Mouse (Mus musculus) gastrocnemius, postnatal 14 days (tissue): ENCODE measurements around the gene Arid1b. TPM values are rescaled to one million over a fixed set of nuclear protein-coding genes. Genes with fewer than 3 reads are reported as not detected.
"Not testable (repeated sequence)": the region's sequence is repeated elsewhere in the genome, so short reads cannot be mapped to it uniquely, and the experiment has no call there.

Experiments used
- DNase-seq: peaks from one replicate; pipeline ENCODE4 v3.0.0; 2021; ENCODE audit warnings: mixed read lengths
- intact Hi-C: fragments of 180-260 bp; cut with DNase I; formaldehyde crosslinking; loops from one replicate; pipeline ENCODE4 v1.15.1; 2025; ENCODE audit warnings: low total_unique reads
- total RNA-seq, 2 experiments: library from RNA; stranded (reverse); gene quantifications; 2 replicates each; pipeline ENCODE4 v1.2.3; 2021

Arid1b gene
- total RNA-seq, 2 experiments from 2014 or later, result 30.0 to 31.4 TPM

- intact Hi-C loops, result no loop called here
- no peak for DNase-seq
These were observed 80.8 kb downstream of the Arid1b start for GRCm38 (mm10) chr17:5074752-5075506.

DNA sequence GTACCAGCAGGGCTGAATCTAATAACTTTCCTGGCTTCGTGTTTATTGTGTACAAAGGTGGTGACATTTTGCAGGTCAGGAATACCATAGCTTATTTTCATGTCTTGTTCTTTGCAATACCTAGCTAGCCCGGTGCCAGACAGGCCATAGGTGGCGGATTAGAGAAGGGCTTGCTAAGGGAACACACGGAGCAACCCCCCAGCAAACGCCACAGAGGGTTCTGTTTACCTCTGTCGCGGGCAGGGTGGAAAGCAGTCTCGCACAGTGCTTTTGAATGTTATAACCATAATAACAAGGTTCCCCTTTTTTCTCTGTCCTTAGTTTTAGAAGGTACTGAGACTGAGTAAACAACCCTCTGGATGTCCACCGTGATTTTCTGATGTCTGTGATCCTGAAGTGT is 83.9 kb downstream of the Arid1b start:
- DNase-seq, result no peak
- intact Hi-C loops, result no loop called here

DNA sequence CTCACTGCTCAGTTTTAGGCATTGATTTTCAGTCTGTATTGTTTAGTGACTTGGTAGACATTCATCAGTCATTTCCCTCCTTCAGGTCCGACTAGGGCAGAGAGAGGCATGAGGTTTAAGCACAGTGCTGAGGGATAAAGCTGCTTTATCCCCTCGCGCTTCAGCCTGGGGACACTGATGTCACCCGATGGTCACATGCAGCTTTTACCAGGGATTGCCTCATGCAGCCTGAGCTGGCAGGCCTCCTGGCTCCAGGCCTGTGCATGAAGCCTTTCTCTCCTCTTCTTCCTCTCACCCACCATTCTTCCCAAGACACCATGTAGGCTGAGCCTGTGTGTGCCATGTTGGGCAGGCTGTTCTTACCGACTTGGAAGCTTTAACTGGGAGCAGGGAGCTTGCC is 84.4 kb downstream of the Arid1b start:
- intact Hi-C loops, result no loop called here

GRCm38 (mm10) chr17:5080884-5081419 is 86.8 kb downstream of the Arid1b start:
- intact Hi-C loops, result no loop called here
- no peak for DNase-seq

More for the DNA sequence above, 84.4 kb downstream of the Arid1b start:
- DNase-seq, result no peak

DNA sequence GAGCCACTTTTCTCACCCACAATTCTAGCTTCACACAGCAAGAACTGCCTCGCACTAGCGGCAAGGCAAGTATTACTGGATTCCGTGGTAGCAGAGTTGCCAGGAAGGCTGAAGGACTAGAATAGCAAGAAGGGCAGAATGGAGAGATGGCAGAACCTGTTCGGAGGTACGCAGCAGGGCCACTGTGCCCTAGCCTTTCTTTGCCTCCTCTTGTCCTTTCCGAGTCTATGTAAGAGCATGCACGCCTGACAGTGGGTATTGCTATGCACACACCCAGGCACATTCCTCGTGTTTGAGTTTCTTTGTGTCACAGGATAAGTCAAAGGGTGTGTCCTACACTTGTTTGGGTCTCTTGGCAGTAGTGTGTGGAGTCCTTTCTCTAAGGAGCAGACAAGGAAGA is 88.1 kb downstream of the Arid1b start:
- no peak for DNase-seq
- intact Hi-C loops, result no loop called here

DNA sequence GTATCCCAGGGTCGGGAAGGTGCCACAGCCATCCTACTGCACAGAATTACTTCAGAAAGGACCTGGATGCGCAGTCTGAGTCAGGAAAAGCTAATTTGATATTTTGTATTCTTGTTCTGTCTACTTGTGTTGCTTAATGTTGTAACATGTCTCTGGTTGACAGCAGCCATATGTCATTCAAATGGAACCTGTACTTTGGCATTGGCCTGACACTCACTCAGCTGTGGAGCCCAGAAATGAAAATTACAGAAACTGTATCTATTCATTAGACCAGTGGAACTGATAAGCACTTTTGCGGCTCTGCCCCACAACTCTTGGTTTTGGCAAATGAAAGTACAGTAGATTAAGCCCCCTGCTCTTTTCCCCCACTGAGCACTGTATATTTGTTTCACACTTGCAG is 89.4 kb downstream of the Arid1b start:
- intact Hi-C loops, result no loop called here
- no peak for DNase-seq

GRCm38 (mm10) chr17:5084139-5084538 is 90.0 kb downstream of the Arid1b start:
- intact Hi-C loops, result no loop called here
- DNase-seq, result no peak

- DNase-seq, result no peak
- intact Hi-C loops, result no loop called here
These were observed 90.9 kb downstream of the Arid1b start for GRCm38 (mm10) chr17:5085004-5085403.

- DNase-seq, result no peak
- intact Hi-C loops, result no loop called here
These were observed 91.8 kb downstream of the Arid1b start for GRCm38 (mm10) chr17:5085942-5086341.

GRCm38 (mm10) chr17:5088241-5088640 is 94.1 kb downstream of the Arid1b start:
- intact Hi-C loops, DNase-seq: not testable (repeated sequence)

DNA sequence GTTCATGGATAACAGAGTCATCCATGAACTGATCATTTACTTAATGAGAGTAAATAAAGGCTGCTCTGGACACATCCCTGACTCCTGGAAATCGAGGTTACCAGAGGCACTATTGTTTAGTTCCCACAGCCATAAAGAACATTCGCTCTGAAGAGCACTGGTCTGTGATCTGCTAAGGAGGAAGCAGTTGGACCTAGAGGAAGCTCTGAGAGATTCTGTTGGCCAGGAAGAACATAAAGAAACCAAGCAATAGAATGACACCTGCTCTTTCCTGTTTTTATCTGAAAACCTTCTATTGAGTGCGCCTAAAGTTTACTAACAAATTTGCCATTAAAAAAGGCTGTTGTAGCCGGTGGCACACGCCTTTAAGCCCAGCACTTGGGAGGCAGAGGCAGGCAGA is 94.7 kb downstream of the Arid1b start:
- intact Hi-C loops, result no loop called here
- DNase-seq, result no peak

GRCm38 (mm10) chr17:5089541-5089940 is 95.4 kb downstream of the Arid1b start:
- intact Hi-C loops, result no loop called here
- no peak for DNase-seq

DNA sequence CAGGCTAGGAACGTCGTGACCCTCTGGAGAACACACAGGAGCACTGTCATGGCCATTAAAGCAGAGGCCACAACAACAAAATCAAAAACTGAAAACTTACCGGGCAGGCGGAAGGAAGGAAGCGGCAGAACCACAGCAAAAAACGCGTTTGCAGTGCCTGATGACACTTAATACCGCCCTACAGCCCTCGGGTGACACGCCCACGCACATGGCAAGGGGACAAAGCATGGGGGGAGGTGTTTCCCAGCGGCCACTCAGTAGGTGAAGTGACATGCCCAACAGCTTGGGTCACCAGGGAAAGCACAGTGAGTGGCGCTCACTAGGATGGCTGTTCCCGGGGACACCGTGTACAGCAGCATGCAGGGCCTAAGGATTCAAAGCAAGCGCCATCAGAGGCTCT is 97.4 kb downstream of the Arid1b start:
- intact Hi-C loops, result no loop called here
- DNase-seq, result no peak

DNA sequence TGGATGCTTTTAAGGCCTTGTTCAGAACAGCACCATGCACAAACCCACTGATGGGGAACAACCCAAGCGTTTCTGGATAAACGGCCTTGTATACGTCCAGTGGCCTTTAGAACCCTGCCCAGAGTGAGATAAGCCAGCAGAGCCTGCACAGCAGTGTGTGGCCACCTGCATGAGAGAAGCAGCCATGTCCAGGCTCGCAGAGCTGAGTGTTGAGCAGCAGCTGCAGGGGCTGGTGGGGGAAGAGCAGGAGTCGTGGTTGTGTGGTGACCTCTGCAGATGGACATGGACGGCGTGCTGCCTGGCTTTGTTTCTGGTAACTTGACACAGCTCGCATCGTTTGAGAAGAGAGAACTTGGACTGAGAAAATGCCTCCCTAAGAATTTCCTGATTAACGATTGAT is 97.8 kb downstream of the Arid1b start:
- intact Hi-C loops, result no loop called here
- DNase-seq, result peak; percentile 33

DNA sequence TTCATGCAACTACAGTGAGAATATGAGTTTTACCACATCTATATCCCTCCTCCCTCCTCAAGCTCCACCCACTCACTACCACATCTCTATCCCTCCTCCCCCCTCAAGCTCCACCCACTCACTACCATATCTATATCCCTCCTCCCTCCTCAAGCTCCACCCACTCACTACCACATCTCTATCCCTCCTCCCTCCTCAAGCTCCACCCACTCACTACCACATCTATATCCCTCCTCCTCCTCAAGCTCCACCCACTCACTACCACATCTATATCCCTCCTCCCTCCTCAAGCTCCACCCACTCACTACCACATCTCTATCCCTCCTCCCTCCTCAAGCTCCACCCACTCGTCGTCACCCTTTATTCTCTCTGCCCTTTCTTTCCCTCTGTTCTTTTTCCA is 99.2 kb downstream of the Arid1b start:
- DNase-seq, intact Hi-C loops: not testable (repeated sequence)

- intact Hi-C loops, result no loop called here
- DNase-seq, result no peak
These were observed 100.5 kb downstream of the Arid1b start for GRCm38 (mm10) chr17:5094636-5095035.

DNA sequence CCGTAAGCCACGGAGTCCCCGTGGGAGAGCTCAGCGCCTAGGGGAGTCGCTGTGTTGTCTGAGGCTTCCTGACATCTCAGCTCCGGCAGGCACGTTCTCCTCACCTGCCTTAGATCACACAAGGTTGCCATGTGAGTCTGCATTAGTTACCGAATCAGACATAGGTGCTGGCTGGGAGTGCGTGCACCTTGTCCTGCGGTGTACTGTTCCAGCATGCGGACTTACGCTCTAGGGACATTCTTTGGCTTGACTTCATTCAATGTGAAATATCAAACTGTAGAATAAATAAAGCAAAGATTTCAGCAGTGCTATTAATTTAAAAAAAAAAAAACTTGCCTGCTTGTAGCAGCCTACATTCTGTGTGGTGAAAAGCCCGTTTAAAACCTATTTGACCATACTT is 101.6 kb downstream of the Arid1b start:
- intact Hi-C loops, result no loop called here

GRCm38 (mm10) chr17:5097046-5097445 is 102.9 kb downstream of the Arid1b start:
- intact Hi-C loops, result no loop called here
- DNase-seq, result no peak

More for the DNA sequence above, 101.6 kb downstream of the Arid1b start:
- DNase-seq, result no peak

GRCm38 (mm10) chr17:5097545-5098475 is 103.7 kb downstream of the Arid1b start:
- intact Hi-C loops, result no loop called here
- DNase-seq, result no peak

GRCm38 (mm10) chr17:5098727-5099126 is 104.6 kb downstream of the Arid1b start:
- no peak for DNase-seq
- intact Hi-C loops, result no loop called here
